Comparison of ENCODE assay signal across 11 mouse cellular contexts in the genomic region with DNA sequence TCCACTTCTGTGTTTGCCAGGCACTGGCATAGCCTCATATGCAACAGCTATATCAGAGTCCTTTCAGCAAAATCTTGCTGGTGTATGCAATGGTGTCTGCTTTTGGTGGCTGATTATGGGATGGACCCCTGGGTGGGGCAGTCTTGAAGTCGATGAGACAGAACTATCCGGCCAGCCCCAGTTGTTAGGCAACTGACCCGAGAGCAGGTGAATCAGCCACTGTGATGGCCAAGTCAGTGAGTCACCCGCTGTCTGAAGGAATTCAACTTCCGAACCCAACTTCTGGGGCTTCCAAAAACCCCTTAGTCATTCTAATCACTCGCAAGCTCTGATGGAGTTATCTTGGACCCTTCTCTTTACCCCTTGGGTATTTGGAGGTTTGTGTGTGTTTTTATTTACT.
"Had no signal": no experiment of that assay in that cellular context is flagged by ENCODE, and none has a peak within 500 bp of the region (broad histone marks: within the 10 kb centered on the region; RNA-seq: fewer than 3 reads in every experiment).

No protein-coding gene starts in this region.

- ATAC-seq: liver, postnatal 0 days; midbrain, embryonic 16.5 days had no signal

- DNase-seq: kidney, postnatal 14 days; liver, embryonic 13.5 days; liver, postnatal 0 days; lung, postnatal 14 days; thymus, adult 2 months; thymus, postnatal 25 days had no signal

- H3K27me3 ChIP-seq: limb, embryonic 15.5 days; liver, embryonic 13.5 days; lung, embryonic 15.5 days; megakaryocyte, embryonic 14.5 days; stomach, embryonic 15.5 days had no signal
